Mouse (Mus musculus) bone marrow macrophage, adult 2 months (primary cell): Measurements from ENCODE around the gene Scn3a.

Experiments
- CTCF ChIP-seq: IDR thresholded peaks from 2 replicates; pipeline ENCODE4 v1.5.1; 2012; ENCODE audit warnings: low read depth, mild to moderate bottlenecking, low read length, moderate library complexity
- POLR2A ChIP-seq: IDR thresholded peaks from 2 replicates; pipeline ENCODE4 v1.6.1; 2012; ENCODE audit warnings: mild to moderate bottlenecking, low read depth, low read length, borderline replicate concordance

GRCm38 (mm10) chr2:65551736-65552135 is 15.7 kb downstream of the Scn3a start:
- TF ChIP-seq POLR2A (no peak), CTCF (no peak)
